Mouse (Mus musculus) B cell, adult 2 months (primary cell): ENCODE measurements at regions not wholly inside any gene's neighbourhood (a gene's known extent, or its start where the extent isn't known, plus 50 kb on each side); places are given as distances from the start of the nearest gene placed in this dataset.

Experiments used
- DNase-seq, 2 experiments: peaks; one replicate each; pipeline ENCODE4 v3.0.0; 2022

DNA sequence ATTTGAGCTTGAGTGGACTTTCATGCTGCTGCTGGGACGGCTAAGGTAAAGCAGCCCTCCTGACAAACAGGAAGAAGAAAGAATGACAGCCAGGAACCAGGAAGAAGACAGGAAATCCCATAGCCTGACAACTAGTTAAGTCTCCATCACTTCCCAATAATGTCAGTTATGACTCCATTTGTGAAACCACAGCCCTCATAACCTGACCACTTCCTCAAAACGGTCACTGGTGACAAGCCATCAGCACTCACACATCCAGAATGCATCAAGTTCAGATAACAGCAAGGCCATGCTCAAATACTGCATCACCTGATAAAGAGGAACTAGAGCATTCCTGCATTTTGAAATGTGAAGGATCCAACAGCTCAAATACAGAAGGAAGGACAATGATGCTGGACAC lies 288.3 kb downstream of the Zfp706 start:
- DNase-seq = peak; percentile 63 to 72

DNA sequence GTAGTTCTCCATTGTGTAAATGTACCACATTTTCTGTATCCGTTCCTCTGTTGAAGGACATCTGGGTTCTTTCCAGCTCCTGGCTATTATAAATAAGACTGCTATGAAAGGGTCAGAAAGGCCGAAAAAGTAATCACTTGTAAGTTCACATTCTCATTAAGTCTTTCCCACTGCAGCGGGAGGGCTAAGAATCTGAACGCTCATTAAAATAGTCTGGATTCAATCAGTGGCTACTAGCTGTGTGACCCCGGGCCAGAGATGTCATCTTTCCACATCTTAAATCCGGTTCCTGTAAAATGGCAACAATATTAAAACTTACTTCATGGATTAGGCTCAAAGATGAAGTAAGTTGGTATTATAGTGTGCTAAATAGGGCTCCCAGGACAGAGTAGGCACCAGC lies 289.7 kb downstream of the Zfp706 start:
- DNase-seq = no peak

DNA sequence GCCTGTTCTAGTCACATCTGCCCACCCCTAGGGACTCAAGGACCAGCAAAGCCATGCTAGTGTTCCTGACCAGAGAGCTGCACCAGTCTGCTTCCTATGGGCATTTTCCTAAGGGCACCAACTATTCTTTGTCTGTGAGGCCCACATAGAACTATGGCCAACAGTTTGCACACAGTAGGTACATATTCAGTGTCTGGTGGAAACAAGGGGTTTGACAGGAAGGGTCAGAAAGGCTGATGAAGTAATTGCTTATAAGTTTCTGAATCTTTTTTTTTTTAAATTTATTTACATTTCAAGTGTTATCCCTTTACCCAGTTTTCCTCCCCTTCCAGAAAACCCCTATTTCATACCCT lies 290.9 kb downstream of the Zfp706 start:
- DNase-seq = no peak

DNA sequence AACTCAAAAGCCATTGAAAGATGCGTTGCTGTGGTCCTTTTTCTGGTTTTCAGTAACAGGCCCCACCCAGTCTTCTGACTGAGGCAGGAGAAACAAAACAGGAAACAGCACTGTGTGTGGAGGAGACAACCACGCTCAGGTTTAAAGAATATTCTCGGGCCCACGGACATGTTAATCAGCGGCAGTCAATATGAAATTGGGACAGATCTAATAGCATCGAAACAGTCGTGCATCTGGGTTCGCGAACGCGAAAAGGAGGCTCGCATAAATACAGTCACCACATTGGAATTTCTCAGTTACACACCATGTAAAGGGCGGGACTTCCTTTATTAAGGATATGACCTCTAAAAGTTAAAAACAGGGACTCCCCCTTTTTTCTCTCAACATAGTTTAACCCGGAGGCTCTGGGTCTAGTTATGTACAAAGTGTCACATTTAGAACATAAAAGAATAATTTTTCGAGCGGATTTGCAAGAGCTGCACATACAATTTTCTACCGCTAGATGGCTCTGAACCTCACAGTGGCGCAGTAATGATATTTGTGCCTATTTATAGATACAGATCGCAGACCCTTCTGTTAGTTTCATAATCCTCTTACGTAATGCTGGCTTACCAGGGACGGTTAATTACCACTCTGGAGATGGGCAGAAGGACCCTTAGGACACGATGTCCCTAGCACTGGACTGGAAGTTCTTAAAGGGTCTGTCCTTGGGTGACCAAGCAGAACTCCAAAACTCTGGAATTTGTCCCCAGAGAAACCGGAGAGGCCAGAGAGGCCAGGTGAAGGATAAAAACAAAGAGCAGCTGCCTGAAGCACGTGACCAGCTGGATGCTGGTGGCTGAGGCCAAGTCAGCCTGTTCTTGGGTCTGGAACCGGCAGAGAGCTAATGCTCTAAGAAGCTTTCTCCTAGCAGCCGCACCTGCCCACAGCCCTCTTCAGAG lies 291.6 kb downstream of the Zfp706 start:
- peak; percentile 81 to 83 for DNase-seq

DNA sequence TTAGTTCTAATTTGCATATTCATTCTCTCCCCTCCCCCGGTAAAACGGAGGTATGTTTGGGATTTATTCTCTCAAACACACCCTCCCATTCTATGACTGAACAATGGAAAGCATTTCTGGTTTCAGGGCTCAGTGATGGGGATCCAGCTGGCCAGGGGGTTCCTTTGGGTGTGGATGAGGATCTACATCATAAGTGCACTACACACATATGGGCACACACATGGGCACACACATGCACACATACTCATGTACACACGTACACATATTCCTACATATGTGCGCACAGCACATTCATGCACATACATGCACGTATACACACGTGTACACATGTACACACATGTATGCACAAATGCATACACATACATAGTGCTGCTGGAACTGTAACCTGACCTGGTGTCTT lies 292.4 kb downstream of the Zfp706 start:
- DNase-seq = no peak

DNA sequence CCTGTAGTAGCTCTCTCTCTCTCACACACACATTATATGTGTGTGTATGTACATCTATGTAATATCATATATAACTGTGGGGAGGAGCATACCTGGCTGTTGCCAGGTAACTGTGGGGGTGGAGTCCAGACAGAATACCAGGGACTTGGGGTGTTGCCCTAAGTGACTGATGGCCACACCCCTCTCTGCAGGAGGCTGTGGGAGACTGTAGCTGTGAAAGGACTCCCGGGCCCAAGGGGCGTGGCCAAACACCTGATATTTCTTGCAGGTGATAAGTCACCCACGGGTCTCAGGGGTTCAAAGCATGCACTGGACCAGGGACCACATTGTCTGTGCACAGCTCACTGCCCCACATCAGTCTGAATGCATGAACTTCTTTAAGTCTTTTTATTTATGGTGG lies 297.8 kb downstream of the Zfp706 start:
- DNase-seq = no peak

DNA sequence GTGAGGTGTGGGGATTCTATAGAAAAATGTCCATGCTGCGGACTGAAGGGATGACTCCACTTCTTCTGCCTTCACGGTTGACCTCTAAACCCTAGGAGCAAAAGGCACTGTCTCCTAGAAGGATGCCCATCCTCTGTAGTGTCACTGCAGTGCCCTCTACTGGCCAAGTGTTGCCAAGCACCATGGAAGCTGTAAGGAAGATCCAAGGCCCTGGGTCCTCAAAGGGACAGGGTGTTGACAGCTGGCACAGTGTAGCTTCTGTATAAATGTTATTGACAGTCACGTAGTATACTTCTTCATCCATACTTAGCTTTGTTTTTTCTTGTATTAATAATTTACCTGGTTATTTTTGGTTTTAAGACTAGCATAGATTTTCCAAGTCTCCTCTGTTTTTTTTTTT lies 299.1 kb downstream of the Zfp706 start:
- DNase-seq = peak; percentile 85 to 86

DNA sequence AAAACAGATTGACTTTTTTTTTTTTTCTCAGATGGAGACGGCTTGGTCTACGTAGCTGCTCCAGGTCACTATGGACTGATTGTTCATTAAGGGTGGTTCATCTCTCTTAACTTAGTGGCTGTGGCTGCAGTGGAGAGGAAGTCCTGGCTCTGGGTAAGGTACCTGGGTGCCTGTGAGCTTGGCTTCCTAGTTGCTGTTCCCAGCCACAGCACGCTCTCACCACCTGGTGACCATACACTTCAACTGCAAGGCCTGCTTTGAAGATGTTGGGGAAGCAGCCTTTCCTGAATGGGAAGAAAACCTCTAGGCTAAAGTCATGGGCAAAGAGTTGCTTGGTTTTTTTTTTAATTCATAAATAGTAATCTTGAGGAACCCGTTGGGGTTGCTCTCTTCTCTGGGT lies 301.6 kb downstream of the Zfp706 start:
- peak; percentile 61 to 67 for DNase-seq

DNA sequence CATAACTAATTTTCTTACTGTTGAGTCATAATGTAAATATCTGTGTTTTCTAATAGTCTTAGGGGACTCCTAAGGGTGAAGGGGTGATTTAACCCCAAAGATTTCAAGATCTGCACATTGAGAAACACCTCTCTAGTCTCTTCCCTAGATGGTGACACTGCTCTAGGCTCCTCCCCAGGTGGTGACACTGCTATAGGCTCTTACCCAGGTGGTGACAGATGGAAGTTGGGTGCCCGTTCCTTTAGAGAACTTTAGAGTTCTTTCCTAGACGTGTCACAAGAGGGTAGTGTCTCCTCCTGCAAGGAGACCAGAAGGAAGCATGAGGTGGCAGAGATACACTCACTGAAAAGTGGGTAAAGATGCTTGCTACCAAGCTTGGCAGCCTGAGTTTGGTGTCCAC lies 302.2 kb downstream of the Zfp706 start:
- DNase-seq = no peak

DNA sequence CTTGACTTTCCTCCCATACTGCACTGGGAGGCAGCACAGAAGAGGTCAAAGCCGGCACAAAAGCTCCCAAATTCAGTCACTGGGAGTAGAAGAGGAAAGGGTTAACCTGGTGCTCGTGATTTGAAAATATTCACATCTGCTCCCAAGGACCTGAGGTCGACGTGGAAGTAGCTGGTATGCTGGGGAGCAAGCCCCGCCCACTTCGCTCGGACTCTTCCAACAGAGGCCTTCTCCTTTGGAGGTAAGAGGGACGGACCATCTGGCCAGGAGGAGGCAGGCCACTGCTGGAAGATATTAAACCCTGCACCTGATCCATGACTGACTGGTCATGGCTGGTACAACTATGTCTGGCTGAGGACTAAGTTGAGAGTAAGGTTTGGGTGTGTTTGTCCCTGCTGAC lies 305.7 kb downstream of the Zfp706 start:
- DNase-seq = no peak

DNA sequence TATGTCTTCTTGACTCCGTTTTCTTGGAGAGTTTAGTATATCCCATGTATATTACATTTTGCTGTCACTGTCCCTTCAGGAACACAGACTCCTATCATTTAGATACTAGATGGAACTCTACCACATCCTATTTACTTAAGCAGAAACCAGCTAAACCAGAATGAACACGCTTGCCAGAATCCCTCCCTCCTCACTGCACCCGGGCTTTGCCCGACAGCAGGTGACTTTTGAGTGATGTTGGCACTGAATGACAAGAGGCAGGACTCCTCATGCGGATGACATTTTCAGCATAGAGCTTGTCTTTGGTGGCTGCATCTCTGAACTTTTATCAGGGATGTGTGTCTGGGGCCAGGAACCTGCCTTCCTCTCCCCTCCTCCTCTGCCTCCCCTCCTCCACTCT lies 307.4 kb downstream of the Zfp706 start:
- no peak for DNase-seq

DNA sequence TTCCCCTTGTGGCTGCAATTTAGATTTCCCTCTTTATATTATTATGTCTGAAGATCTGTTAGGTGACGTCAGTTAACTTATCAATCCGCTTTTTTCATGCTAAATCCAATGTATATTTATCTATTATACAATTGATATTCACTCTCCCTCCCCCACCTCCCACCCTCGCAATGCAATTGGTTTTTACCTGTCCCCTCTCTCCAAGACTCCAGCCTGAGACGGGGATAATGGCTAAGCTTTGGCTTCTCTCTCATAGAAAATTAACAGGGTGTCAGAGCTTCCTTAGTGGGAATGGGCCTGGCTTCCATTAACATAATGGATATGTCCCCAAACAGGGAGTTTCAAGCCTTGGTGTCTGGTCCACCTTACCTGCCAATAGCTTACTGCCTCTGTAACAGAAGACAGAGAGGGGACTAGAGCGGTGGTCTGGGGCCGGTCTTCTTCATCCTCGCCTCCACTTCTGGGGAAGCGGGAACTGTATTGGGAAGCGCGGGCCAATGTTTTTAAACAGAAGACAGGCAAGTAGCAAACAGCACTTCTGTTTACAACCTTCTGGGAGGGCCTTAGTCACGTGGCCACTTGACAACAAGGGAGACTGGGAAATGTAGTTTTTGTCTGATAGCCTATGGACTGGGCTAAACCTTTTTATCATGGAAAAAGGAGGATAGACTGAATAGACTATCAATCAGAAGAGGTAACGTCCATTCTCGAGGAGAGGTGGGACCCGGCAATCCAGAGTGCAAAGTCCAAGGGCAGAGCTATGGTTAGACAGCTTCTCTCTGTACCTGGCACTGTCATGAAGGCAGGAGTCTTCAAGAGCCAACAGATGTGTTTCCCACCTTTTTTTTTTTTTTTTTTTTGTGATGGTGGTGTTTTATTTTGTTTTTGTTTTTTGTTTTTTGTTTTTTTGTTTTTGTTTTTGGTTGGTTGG lies 312.1 kb downstream of the Zfp706 start:
- DNase-seq = no peak

DNA sequence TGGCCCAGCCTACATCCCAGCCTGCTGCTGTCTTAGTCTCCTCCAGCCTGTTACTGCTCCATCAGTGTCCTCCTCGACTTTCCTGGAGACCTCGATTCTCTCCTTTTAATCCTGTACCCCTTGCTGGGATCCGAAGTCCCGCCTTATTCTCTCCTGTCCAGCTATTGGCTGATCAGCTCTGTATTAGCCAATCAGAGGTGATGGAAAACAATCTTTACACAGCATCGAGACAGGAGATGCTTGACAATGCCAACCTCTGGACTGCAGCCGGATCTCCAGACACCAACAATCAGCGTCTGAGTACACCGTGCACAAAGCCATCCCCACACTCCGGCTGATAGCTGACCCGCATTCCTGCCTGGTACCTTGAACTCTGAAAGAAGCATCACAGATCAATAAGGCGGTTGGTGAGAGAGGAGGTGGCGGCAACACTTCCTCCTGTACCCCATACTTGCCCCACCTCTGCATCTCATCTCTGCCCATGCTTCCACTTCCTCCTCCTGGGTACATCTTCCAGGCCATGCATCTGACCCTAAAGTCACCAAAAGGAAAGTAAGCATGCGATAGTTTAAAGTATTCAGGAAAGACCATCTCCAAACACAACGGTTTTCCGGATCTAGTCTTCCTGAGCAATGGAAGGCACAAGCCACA lies 316.4 kb downstream of the Zfp706 start:
- DNase-seq = no peak

DNA sequence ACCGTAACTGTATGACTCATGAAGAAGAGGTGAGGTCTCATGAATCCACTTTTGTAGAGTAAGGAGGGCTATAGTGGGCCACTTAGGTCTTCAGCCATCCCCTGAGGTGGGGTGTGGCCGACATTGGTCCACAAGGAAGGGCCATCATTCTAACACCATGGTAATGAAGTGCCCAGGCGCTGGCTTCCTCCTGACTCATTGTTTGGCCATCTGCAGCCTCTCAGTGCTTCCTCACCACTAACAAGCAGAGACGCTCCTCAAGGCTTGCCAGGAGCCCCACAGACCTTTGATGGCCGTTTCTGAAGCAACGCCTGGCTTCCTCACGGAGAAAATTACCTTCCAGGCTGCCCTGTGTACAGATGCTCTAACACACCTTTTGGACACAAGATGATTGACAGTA lies 317.7 kb downstream of the Zfp706 start:
- no peak for DNase-seq

DNA sequence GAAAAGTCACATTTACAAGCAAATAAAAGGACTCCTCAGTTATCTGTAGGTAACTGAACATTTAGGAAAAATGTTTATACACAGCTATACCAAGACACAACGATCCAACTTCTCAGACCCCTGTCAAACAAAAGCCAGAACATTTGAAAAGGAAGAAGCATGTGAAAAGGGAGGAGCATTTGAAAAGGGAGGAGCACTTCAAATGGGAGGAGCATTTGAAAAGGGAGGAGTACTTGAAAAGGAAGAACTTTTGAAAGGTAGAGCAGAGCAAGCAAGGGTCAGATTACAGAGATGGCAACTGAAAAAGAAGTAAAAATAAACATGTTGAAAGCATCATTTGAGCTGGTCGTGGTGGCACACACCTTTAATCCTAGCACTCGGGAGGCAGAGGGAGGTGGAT lies 318.3 kb downstream of the Zfp706 start:
- DNase-seq = no peak

DNA sequence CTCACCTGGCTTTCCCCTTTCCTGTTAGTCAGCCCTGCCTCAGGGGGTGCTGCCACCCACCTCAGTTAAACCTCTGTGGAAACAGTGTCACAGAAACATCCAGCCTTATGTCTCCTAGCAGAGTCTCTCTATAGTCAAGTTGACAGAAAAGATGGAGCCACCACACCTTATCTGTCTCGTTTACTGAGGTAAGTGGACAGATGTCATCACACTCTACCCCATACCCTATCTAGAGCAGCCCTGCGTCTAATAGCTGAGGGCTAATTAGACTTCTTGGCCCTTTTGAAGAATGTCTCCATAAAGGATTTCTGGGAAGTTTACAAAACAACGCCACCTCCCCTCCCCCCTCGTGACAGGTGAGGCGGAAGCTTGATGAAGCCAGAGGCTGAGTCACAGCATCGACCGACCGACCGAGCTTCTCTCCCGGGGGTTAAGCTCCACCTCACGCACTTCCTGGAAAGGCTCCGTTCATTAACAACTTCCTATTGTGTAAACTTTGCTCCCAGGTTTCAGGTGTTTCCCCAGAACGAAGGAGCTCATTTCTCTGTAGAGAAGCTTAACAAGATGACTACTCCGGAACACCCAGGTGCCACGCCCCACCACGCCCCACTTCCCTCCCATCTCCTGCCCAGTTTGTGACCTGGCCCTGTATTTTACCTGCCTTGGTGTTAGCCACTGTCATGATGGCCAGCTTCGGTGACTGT lies 319.4 kb downstream of the Zfp706 start:
- DNase-seq = peak; percentile 61 to 68

DNA sequence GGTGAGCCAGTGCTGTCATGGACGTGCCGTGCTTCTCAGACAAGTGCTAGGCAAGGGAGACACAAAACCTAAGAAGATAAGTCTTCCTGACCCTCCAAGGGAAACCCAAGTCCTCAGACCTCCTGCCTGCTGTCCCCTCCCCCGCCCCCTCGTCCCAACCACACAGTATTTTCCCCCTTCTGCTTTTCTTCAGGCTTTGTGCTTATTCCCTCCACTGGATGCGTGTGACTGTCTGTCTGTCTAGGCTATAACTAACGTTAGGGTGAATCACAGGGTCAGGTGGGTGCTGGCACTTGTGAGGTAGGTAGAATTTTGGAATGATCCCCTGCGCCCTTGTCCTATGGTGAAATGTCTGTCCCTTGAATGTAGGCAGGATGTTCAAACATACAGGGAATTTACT lies 322.9 kb downstream of the Zfp706 start:
- no peak for DNase-seq

DNA sequence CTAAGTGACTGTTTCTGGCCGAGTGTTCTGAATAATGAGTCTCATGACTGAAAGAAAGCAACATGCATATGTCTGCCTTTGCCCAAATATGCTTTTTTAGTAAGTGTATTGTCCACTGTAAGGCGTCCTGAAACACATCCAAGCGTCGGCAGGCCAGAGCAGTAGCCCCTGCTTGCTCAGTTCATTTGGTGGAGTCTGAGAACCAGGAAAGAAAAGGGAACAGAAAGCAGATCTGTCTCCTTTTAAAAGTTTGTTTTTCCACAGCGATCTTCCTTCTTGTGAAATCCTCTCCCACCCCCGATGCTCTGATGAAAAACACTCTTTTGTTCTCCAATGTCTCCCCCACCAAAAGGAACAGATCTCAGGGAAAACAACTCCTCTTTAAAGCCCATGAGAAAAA lies 324.7 kb downstream of the Zfp706 start:
- no peak for DNase-seq

DNA sequence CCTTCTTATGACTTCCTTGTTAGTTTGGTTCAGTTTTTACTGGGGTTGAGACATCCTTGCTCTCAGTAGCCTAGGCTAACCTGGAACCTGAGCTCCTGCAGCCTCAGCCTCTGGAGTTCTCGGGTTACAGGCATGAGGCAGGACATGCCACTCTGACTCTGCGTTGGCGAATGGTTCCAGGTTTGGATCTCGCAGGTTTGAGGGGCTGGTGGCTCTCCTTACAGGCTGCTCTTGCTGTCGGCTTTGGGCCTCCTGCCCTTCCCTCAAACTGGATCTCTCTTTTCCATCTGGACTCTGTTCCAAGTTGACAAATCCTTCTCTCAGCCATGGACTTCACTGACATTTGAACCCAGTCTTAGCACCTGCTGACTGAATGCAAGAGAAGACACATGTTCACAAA lies 325.4 kb downstream of the Zfp706 start:
- DNase-seq = no peak

DNA sequence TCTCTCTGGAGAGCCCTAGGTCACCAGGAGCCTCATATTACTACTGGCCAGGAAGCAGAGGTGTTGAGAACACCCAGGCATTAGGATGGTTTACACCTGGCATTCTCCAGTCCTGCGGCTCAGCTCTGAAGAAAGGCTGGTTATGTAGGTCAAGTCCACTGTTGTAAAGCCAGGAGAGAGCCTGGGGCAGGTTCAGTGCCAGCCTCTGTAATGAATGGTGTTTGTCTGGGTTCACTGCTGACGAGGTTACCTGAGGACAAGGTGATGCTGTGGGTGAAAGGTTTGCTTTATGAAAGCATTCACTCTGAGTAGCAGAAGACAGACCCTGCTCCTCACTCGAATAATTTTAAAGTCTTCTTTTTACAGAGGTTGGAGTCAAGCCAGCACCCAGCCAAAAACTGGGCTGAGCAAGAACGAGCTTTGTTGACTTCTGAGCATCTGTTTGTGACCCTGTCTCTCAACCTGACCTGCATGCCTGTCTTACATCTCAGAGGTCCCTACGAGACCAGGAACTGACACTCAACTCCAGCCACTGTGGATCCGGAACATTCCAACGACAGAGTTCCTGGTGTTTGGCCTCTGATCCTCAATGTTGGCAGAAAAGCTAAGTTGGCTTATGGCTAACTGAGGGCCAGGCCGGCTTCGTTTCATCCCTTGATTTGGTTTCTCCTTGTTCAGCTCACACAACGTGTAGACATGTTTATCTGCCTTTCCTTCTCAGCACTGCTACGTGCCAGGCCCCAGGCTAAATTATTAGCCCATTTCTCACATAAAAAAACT lies 327.0 kb downstream of the Zfp706 start:
- no peak for DNase-seq

DNA sequence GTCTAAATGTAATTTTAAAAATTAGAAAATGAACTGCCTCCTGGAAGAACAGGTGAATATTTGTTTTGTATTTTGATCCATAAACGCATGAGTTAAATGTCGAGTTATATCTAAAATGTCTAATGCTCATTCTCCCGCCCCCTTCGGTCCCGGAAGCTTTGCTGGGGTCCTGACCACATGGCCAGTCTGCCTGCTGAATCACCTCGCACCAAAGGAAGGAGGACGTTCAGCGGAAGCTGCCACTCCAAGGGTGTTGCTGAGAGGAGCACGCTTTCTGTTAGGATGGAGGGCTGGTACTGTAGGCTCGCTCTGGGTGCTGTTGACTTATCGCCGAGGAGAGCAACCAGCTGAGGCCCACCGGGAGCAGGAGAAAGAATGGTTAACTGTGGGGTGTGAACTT lies 328.0 kb downstream of the Zfp706 start:
- no peak for DNase-seq

DNA sequence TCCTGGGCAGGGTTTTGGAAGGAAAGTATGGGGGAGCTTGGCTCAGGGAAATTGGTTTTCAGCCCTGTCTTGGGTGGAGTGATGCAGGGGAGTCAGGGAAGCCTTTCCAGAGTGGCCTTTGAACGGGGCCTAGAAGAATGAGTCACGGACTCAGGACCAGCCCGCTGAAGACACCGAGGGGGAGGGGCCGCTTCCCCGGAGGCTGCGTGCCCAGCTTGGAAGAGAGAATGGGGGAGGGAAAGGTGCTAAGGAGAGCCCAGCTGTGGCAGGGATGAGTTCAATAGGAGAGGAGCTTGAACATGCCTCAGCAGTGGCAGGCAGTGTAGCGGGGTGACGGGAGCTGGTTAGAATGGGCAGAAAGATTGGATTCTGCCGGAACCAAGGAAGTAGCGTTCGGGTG lies 337.8 kb downstream of the Zfp706 start:
- DNase-seq = no peak
